Mouse (Mus musculus) embryo, embryonic 10 days (tissue): Measurements from ENCODE around the gene Ap2b1.

ENCODE experiments used
- DNase-seq: peaks from one replicate; pipeline ENCODE4 v3.0.0-alpha.2; 2015; ENCODE audit warnings: low spot score

The Ap2b1 gene

GRCm38 (mm10) chr11:83397626-83398025, 98.8 kb downstream of the Ap2b1 start:
- DNase-seq = no peak

- DNase-seq = no peak
These were observed 99.9 kb downstream of the Ap2b1 start for GRCm38 (mm10) chr11:83398724-83399123.

- DNase-seq = no peak
These were observed 105.0 kb downstream of the Ap2b1 start for GRCm38 (mm10) chr11:83403787-83404186.

GRCm38 (mm10) chr11:83406391-83406790, 107.6 kb downstream of the Ap2b1 start:
- no peak for DNase-seq

- no peak for DNase-seq
These were observed 109.4 kb downstream of the Ap2b1 start for GRCm38 (mm10) chr11:83408242-83408641.

- peak; percentile 68 for DNase-seq
These were observed 110.4 kb downstream of the Ap2b1 start, which contains the start of gene Rasl10b for GRCm38 (mm10) chr11:83409087-83409754. Gene Rasl10b (plus strand): TSS chr11:83409137.

GRCm38 (mm10) chr11:83409792-83410291, 111.0 kb downstream of the Ap2b1 start:
- DNase-seq = peak; percentile 38

- DNase-seq = no peak
These were observed 111.7 kb downstream of the Ap2b1 start for GRCm38 (mm10) chr11:83410510-83410909.

- peak; percentile 85 for DNase-seq
These were observed 118.3 kb downstream of the Ap2b1 start for GRCm38 (mm10) chr11:83417080-83417479.

GRCm38 (mm10) chr11:83417708-83418107, 118.9 kb downstream of the Ap2b1 start:
- DNase-seq = no peak

- DNase-seq = peak; percentile 72
These were observed 119.7 kb downstream of the Ap2b1 start for GRCm38 (mm10) chr11:83418566-83418965.

- peak; percentile 47 for DNase-seq
These were observed 121.5 kb downstream of the Ap2b1 start for GRCm38 (mm10) chr11:83420338-83420737.

- peak; percentile 91 for DNase-seq
These were observed 122.5 kb downstream of the Ap2b1 start for GRCm38 (mm10) chr11:83421305-83421704.

GRCm38 (mm10) chr11:83424681-83425080, 125.9 kb downstream of the Ap2b1 start:
- DNase-seq = peak; percentile 90

- no peak for DNase-seq
These were observed 128.1 kb downstream of the Ap2b1 start for GRCm38 (mm10) chr11:83426964-83427363.

GRCm38 (mm10) chr11:83429355-83429754, 130.5 kb downstream of the Ap2b1 start, which contains the start of gene Gas2l2:
Gene Gas2l2 (minus strand): TSS chr11:83429455.
- no peak for DNase-seq

- no peak for DNase-seq
These were observed 133.7 kb downstream of the Ap2b1 start for GRCm38 (mm10) chr11:83432533-83432932.

GRCm38 (mm10) chr11:83437377-83437776, 138.6 kb downstream of the Ap2b1 start, which contains the start of gene 1700020L24Rik:
Gene 1700020L24Rik (plus strand): TSS chr11:83437677.
- DNase-seq = no peak

GRCm38 (mm10) chr11:83439426-83440060, 140.7 kb downstream of the Ap2b1 start:
- DNase-seq = no peak

- DNase-seq = peak; percentile 98
These were observed 141.5 kb downstream of the Ap2b1 start for GRCm38 (mm10) chr11:83440081-83441064.

GRCm38 (mm10) chr11:83441235-83441634, 142.4 kb downstream of the Ap2b1 start:
- no peak for DNase-seq
